Mouse (Mus musculus) Patski (cell line): ENCODE results near the gene Nutf2. TPM values are rescaled to one million over a fixed set of nuclear protein-coding genes. Genes with fewer than 3 reads are reported as not detected.
A peak's percentile ranks its signal among the peaks of the same experiment; 100 is the strongest.
"Not testable (repeated sequence)": the region's sequence is repeated elsewhere in the genome, so short reads cannot be mapped to it uniquely, and the experiment has no call there.

Experiments used
- ATAC-seq: fragments of 100-300 bp; one replicate; pipeline ENCODE4 v1.8.0; 2021
- CTCF ChIA-PET: fragments of 350-600 bp; sonication (Branson Sonifier 250); formaldehyde crosslinking; loops from one replicate; lab custom pipeline; 2022; ENCODE audit warnings: inconsistent platforms; lab: Charles Lee
- POLR2A ChIA-PET: fragments of 350-600 bp; sonication (Branson Sonifier 250); formaldehyde crosslinking; loops from one replicate; lab custom pipeline; 2022; ENCODE audit warnings: antibody characterized with exemption, inconsistent platforms; lab: Charles Lee
- DNase-seq: peaks from one replicate; pipeline ENCODE4 v3.0.0-alpha.2; 2011; ENCODE audit warnings: low read depth, low spot score
- H3K27me3 ChIP-seq: fragments of 371-371 bp; one replicate; pipeline ENCODE4 v1.5.1; 2021
- CTCF ChIP-seq: fragments of 100-300 bp; IDR thresholded peaks from one replicate; pipeline ENCODE4 v1.5.1; 2021
- in situ Hi-C: fragments of 300-500 bp; cut with MboI; formaldehyde crosslinking; loops from 3 replicates; pipeline ENCODE4 v1.11.1; 2018; ENCODE audit warnings: low pct_unique_long_range_greater_than_20kb, mixed read lengths
- polyA plus RNA-seq: library from polyadenylated mRNA; unstranded; gene quantifications from one replicate; pipeline ENCODE4 v1.2.3, GENCODE M21; 2021

Gene Nutf2
- polyA plus RNA-seq, 1 experiment from 2014 or later = 19.1 TPM

GRCm38 (mm10) chr8:105826861-105827848 lies 33.2 kb upstream of the Nutf2 start, which contains the start of the genes Ranbp10 and Tsnaxip1:
Ranbp10 (minus strand) TSS chr8:105827350.
Tsnaxip1 (plus strand) TSS chr8:105827731.
- ATAC-seq (peak; percentile 98), DNase-seq (peak; percentile 96)
- POLR2A ChIA-PET = no interaction called here
- no peak for TF ChIP-seq CTCF
- CTCF ChIA-PET = interaction anchor here (1.1 to 1.3 kb wide), 2 partner anchors 28 to 113 kb away, joined by 3 read pairs; partner anchors contain the start of gene Thap11
- H3K27me3 ChIP-seq = peaks cover 5% of the 10 kb centered on the region
- in situ Hi-C loops = no loop called here

GRCm38 (mm10) chr8:105833740-105834139 lies 26.6 kb upstream of the Nutf2 start:
- DNase-seq, ATAC-seq, H3K27me3 ChIP-seq, POLR2A ChIA-PET: not testable (repeated sequence)
- CTCF ChIA-PET = interaction anchor here (1.3 to 3.4 kb wide), 3 partner anchors 22 to 102 kb away, joined by 3 to 14 read pairs (median 4); partner anchors contain the start of gene Thap11
- in situ Hi-C loops = loop anchor here (5.0 kb wide), 1 partner anchor 104 kb away; the partner anchor contains the start of gene Psmb10

GRCm38 (mm10) chr8:105835318-105835717 lies 25.1 kb upstream of the Nutf2 start:
- peaks cover 9% of the 10 kb centered on the region for H3K27me3 ChIP-seq
- POLR2A ChIA-PET = interaction anchor here (0.9 to 1.1 kb wide), 2 partner anchors 24 to 82 kb away, joined by 3 read pairs; no protein-coding TSS in a partner anchor
- in situ Hi-C loops = no loop called here
- DNase-seq (no peak), ATAC-seq (no peak)
- peak; percentile 79 for TF ChIP-seq CTCF
- CTCF ChIA-PET = interaction anchor here (0.8 to 3.4 kb wide), 12 partner anchors 11 to 121 kb away, joined by 3 to 14 read pairs (median 3); partner anchors contain the start of gene Ctrl

GRCm38 (mm10) chr8:105836991-105837390 lies 23.4 kb upstream of the Nutf2 start:
- no peak for ATAC-seq
- DNase-seq = no peak

GRCm38 (mm10) chr8:105839209-105839608 lies 21.2 kb upstream of the Nutf2 start:
- TF ChIP-seq CTCF = no peak
- POLR2A ChIA-PET = no interaction called here

More at GRCm38 (mm10) chr8:105836991-105837390, 23.4 kb upstream of the Nutf2 start:
- CTCF ChIA-PET = no interaction called here
- in situ Hi-C loops = no loop called here
- POLR2A ChIA-PET = no interaction called here
- peaks cover 3% of the 10 kb centered on the region for H3K27me3 ChIP-seq
- no peak for TF ChIP-seq CTCF

GRCm38 (mm10) chr8:105846678-105847077 lies 13.7 kb upstream of the Nutf2 start:
- ChIA-PET POLR2A (no interaction called here), CTCF (interaction anchor here (1.1 kb wide), 1 partner anchor 11 kb away, joined by 6 read pairs; no protein-coding TSS in a partner anchor)
- in situ Hi-C loops = no loop called here
- H3K27me3 ChIP-seq = no peaks in the 10 kb centered on the region
- ATAC-seq (no peak), DNase-seq (no peak)
- no peak for TF ChIP-seq CTCF

More at GRCm38 (mm10) chr8:105839209-105839608, 21.2 kb upstream of the Nutf2 start:
- H3K27me3 ChIP-seq = no peaks in the 10 kb centered on the region
- ATAC-seq (no peak), DNase-seq (no peak)
- CTCF ChIA-PET = no interaction called here
- in situ Hi-C loops = no loop called here

- ChIA-PET POLR2A (no interaction called here), CTCF (no interaction called here)
- DNase-seq (no peak), ATAC-seq (no peak)
- H3K27me3 ChIP-seq = no peaks in the 10 kb centered on the region
- in situ Hi-C loops = no loop called here
- TF ChIP-seq CTCF = no peak
Measured at GRCm38 (mm10) chr8:105850014-105850413, 10.4 kb upstream of the Nutf2 start.

- CTCF ChIA-PET = no interaction called here
- POLR2A ChIA-PET = no interaction called here
- H3K27me3 ChIP-seq = no peaks in the 10 kb centered on the region
- in situ Hi-C loops = no loop called here
- no peak for DNase-seq
- TF ChIP-seq CTCF = no peak
- ATAC-seq = no peak
Measured at GRCm38 (mm10) chr8:105850611-105851010, 9.8 kb upstream of the Nutf2 start.

GRCm38 (mm10) chr8:105851651-105852143 lies 8.7 kb upstream of the Nutf2 start:
- DNase-seq (no peak), ATAC-seq (peak; percentile 41)
- CTCF ChIA-PET = interaction anchor here (0.6 kb wide), 1 partner anchor 241 kb away, joined by 5 read pairs; no protein-coding TSS in a partner anchor
- no peaks in the 10 kb centered on the region for H3K27me3 ChIP-seq
- POLR2A ChIA-PET = no interaction called here
- in situ Hi-C loops = no loop called here
- TF ChIP-seq CTCF = no peak

- ChIA-PET POLR2A (no interaction called here), CTCF (interaction anchor here (0.6 kb wide), 1 partner anchor 240 kb away, joined by 5 read pairs; no protein-coding TSS in a partner anchor)
- TF ChIP-seq CTCF = no peak
- ATAC-seq (no peak), DNase-seq (no peak)
- in situ Hi-C loops = no loop called here
- no peaks in the 10 kb centered on the region for H3K27me3 ChIP-seq
Measured at GRCm38 (mm10) chr8:105852146-105852729, 8.1 kb upstream of the Nutf2 start.
